Mouse (Mus musculus): ENCODE results near the gene 1520401A03Rik. TPM values are rescaled to one million over a fixed set of nuclear protein-coding genes. Genes with fewer than 3 reads are reported as not detected.
A peak's percentile ranks its signal among the peaks of the same experiment; 100 is the strongest.
"Not testable (repeated sequence)": the region's sequence is repeated elsewhere in the genome, so short reads cannot be mapped to it uniquely, and the experiment has no call there.

Gene 1520401A03Rik
- under 1 TPM; 0.20 to 0.30 TPM for polyA plus RNA-seq (2017; shearing (Covaris generic))

GRCm38 (mm10) chr17:23722376-23723125, at the start of gene 1520401A03Rik:
1520401A03Rik (minus strand) TSS chr17:23722783.
- no peak for ATAC-seq

GRCm38 (mm10) chr17:23772219-23772556, 49.6 kb upstream of the 1520401A03Rik start:
- ATAC-seq, result not testable (repeated sequence)

- peak; percentile 95 for ATAC-seq
Measured at GRCm38 (mm10) chr17:23771284-23772218, 49.0 kb upstream of the 1520401A03Rik start, which contains the start of gene Flywch1. Flywch1 (minus strand) TSS chr17:23771602.

GRCm38 (mm10) chr17:23770896-23771283, 48.3 kb upstream of the 1520401A03Rik start:
- peak; percentile 2 for ATAC-seq

GRCm38 (mm10) chr17:23770493-23770892, 47.9 kb upstream of the 1520401A03Rik start:
- ATAC-seq, result no peak

- no peak for ATAC-seq
Measured at GRCm38 (mm10) chr17:23762976-23763375, 40.4 kb upstream of the 1520401A03Rik start.

GRCm38 (mm10) chr17:23761155-23761554, 38.6 kb upstream of the 1520401A03Rik start:
- ATAC-seq, result no peak

GRCm38 (mm10) chr17:23760231-23760630, 37.6 kb upstream of the 1520401A03Rik start:
- no peak for ATAC-seq

- ATAC-seq, result no peak
Measured at GRCm38 (mm10) chr17:23758801-23759200, 36.2 kb upstream of the 1520401A03Rik start.

GRCm38 (mm10) chr17:23757581-23757980, 35.0 kb upstream of the 1520401A03Rik start:
- ATAC-seq, result no peak

- no peak for ATAC-seq
Measured at GRCm38 (mm10) chr17:23755689-23756088, 33.1 kb upstream of the 1520401A03Rik start.

- no peak for ATAC-seq
Measured at GRCm38 (mm10) chr17:23749400-23750191, 27.0 kb upstream of the 1520401A03Rik start.

GRCm38 (mm10) chr17:23748631-23749391, 26.2 kb upstream of the 1520401A03Rik start:
- peak; percentile 78 for ATAC-seq

GRCm38 (mm10) chr17:23748026-23748425, 25.4 kb upstream of the 1520401A03Rik start:
- ATAC-seq, result peak; percentile 18

GRCm38 (mm10) chr17:23747471-23747870, 24.9 kb upstream of the 1520401A03Rik start:
- ATAC-seq, result no peak

- ATAC-seq, result no peak
Measured at GRCm38 (mm10) chr17:23746767-23747166, 24.2 kb upstream of the 1520401A03Rik start.

- peak; percentile 9 for ATAC-seq
Measured at GRCm38 (mm10) chr17:23746311-23746710, 23.7 kb upstream of the 1520401A03Rik start.

GRCm38 (mm10) chr17:23745301-23746251, 23.0 kb upstream of the 1520401A03Rik start, which contains the start of gene Kremen2:
Kremen2 (minus strand) TSS chr17:23745833.
- no peak for ATAC-seq

GRCm38 (mm10) chr17:23744651-23745050, 22.1 kb upstream of the 1520401A03Rik start:
- ATAC-seq, result no peak

GRCm38 (mm10) chr17:23744076-23744475, 21.5 kb upstream of the 1520401A03Rik start:
- ATAC-seq, result no peak

Data from CD4-positive, CD25-positive, alpha-beta regulatory T cell, adult 4 months (primary cell).